Mouse (Mus musculus): Measurements from ENCODE around the gene Lrmp.

Gene Lrmp

GRCm38 (mm10) chr6:145193446-145193845, 78.0 kb downstream of the Lrmp start:
- in situ Hi-C loops (cut with MboI, MseI) = no loop called here

DNA sequence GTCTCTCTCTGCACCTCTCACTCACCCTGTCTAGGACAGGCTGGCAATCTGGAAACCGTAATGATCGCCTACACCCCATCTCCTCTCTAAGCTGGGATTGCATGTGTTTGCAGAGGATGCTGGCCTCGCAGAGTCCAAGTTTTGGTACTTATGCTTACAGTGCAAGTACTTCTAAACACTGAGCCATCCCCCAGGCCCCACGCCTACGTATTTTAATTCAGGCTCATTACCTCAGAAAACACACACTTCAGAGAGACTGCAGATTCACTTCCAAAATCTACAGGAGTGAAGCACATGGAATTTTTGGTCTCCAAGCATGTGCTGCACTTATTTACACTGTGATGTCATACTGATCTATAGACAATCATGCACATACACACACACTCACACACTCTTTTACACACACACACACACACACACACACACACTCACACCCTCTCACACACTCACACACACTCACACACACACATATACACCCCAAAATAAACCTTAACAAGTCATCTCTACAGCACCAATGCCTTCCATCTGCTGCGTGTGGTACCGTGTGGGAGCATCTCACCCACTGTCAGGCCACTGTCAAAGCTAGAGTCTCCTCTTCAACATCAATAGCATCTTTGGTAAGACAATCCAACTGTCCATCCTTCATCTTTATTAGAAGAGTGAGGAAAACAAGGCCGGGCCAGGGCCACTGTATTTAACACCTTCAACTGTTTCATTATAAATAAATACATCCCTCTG, 82.7 kb downstream of the Lrmp start:
- in situ Hi-C loops (cut with MboI, MseI) = no loop called here

DNA sequence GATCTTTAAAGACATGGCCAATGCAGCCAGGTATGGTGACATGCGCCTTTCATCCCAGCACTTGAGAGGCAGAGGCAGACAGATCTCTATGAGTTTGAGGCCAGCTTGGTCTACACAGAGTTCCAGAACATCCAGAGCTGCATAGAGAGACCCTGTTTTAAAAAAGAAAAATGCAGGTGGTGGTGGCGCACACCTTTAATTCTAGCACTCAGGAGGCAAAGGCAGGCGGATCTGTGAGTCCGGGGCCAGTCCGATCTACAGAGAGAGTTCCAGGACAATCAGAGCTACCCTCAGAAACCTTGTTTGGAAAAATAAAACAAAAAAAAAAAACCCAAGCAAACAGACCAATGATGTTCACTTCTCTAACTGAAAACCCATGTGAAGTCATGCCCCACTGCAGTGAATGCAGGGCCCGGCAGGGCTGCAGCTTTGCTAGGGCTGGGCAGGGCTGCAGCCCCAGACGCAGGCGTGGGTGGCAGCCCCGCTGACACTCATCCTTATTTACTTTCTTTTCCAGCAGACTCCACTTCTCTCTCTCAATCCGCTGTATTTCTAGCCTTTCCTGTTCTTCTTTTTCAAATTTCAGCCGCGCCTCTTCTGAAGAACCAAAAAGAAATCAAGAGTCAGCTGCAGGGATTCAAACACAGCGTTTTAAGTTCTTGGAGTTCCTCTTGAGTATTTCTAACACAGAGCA, 87.1 kb downstream of the Lrmp start:
- in situ Hi-C loops (cut with MboI, MseI) = no loop called here

GRCm38 (mm10) chr6:145204440-145204839, 89.0 kb downstream of the Lrmp start:
- in situ Hi-C loops (cut with MboI, MseI) = no loop called here

DNA sequence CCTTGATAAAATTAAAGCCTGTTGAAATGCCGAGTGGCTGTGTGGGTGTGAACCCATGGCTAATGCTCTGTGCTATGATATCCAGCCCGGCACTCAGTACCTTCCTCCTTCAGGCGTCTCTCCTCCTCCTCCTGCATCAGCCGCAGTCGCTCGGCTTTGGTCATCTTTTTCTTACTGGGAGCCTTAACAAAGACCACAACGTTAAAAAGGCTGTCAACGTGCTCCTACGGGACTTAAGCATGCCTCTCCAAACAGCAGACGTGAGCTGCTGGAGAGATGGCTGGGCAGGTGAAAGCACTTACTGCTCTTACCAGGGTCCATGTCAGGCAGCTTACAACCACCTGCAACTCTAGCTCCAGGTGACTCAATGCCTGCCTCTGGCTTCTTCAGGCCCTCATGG, 89.7 kb downstream of the Lrmp start:
- in situ Hi-C loops (cut with MboI, MseI) = no loop called here

DNA sequence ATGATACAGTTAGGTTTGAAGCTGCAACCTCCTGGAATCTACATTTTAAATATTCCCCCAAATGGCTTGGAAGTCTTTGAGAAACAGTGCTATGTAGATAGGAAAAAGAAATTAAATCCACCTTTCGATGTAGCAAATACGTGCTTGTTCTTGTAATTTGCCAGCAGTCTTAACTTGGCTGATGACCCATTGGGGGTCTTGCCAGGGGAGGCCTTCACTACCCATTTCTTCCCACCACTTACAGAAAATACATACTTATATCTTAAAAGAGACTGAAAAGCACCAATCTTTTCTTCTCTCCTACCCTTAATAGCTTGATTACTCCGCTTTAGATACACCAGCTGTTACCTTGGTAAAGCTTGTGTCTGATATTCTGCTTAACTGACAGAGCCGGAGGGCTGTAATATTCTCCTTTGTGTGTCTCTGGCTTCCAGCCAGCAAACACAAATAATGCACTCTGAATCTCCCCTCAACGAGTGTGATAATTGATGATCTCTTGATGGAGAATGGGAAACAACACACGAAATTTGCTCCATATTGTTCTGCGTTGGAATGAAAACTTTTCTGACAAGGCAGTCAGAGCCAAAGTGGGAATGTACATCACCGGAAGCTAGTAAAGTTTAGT, 94.7 kb downstream of the Lrmp start:
- in situ Hi-C loops (cut with MboI, MseI) = loop anchor here (10.0 kb wide), 1 partner anchor 135 kb away; no protein-coding TSS in a partner anchor

- in situ Hi-C loops (cut with MboI, MseI) = loop anchor here (10.0 kb wide), 1 partner anchor 134 kb away; no protein-coding TSS in a partner anchor
These were observed 95.4 kb downstream of the Lrmp start, which contains the start of the genes Casc1 and Etfrf1 for GRCm38 (mm10) chr6:145210816-145211338. Gene Casc1, minus strand, starts transcription at chr6:145211005. Gene Etfrf1, plus strand, starts transcription at chr6:145211134.

DNA sequence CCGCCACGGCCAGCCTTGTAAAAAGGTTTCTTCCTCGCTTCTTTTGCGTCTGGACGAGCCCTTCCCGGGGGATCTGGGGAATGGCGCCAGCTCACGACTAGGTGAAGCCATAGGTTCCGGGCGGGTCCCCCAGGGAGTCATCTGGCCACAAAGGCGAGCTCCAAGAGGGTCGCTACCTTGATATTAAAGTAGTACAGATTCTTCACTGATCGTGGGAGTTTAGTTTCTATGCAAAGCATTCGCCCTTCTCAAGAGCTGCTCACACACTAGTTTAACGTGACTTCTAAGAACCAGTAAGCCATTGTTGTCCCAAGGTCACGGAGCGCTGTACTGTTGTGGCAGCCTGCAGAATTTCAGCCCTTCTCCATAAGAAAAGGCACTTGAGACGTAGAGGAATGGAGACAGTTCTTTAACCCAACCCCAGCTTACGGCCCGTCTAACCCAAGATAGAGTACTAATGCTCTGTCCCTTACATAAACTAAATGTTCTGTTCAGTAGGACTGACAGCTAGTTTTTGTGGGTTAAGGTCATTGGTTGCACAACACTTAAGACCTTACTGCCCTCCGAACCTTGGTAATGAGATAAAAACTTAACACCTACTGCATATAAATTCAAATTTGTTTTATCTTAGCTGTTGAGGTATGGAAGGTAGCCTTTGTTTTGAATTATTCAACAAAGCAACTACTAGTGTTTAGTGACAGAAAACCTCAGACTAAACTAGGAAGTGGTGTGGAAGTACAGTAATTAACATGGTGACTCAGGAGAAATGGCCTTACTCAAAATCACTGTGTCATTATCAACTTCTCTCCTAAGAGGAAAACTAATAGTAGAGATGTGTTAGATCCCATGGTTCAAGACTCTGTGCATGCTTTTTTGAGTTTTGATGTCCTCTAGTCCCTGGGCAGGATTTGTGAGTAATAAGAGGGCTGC, 96.2 kb downstream of the Lrmp start:
- in situ Hi-C loops (cut with MboI, MseI) = loop anchor here (10.0 kb wide), 1 partner anchor 133 kb away; no protein-coding TSS in a partner anchor

DNA sequence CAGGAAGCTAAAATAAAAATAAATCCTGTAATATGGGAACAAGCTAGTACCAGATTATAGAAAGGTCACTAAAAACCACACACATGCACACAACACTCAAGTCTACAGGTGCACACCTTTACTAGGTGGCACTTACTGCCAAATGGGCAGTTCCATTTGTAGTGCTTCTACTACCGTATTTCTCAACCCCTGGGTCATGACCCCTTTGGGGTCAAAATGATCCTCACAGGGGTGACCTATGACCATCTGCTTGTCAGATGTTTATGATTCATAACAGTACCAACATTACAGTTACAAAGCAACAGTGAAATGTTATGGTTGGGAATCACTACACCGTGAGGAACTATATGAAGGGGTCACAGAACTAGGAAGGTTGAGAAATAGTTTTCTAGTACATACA, 98.5 kb downstream of the Lrmp start:
- in situ Hi-C loops (cut with MboI, MseI) = loop anchor here (10.0 kb wide), 1 partner anchor 131 kb away; no protein-coding TSS in a partner anchor

- in situ Hi-C loops (cut with MboI, MseI) = loop anchor here (10.0 kb wide), 1 partner anchor 129 kb away; no protein-coding TSS in a partner anchor
These were observed 100.4 kb downstream of the Lrmp start for GRCm38 (mm10) chr6:145215826-145216225.

DNA sequence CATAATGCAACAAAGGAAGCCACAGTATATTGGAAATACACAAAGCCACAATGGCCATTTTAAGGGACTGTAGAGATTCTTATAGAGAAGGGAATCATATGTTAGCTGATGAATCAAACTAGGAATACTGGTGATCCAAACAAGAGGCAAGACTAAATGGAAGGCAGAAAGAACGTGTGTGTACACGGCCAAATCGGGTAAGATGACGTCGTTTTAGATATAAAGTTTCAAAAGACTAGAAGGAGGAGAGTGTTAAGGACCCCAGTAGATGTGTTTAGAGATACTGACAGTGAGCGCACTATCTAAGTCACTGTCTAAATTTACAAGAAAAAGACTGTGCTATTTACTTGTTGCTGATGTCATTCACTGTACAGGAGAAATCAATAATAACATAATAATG, 108.8 kb downstream of the Lrmp start:
- in situ Hi-C loops (cut with MboI, MseI) = no loop called here

All from T-helper 2 cell (primary cell).